Mouse (Mus musculus): ENCODE results near the gene Rtbdn. TPM values are rescaled to one million over a fixed set of nuclear protein-coding genes. Genes with fewer than 3 reads are reported as not detected.

Rtbdn gene
- polyA plus RNA-seq, 1 experiment from 2014 or later: 1.5 TPM

- peak; percentile 73 for ATAC-seq (ENCODE audit: low FRiP score)
- Histone ChIP-seq H3K36me3 (peaks cover 35% of the 10 kb centered on the region), H3K4me1 (peaks cover 41% of the 10 kb centered on the region), H3K9ac (peak within 1 kb of the TSS; percentile 91), H3K27ac (peak within 1 kb of the TSS; percentile 80), H3K9me3 (replicated peaks) (no peaks in the 10 kb centered on the region), H3K4me2 (replicated peaks) (peak within 1 kb of the TSS; percentile 91), H3K27me3 (no peaks in the 10 kb centered on the region), H3K4me3 (peak within 1 kb of the TSS; percentile 78)
- under 1% methylated on average over 56 of the region's 56 CpGs for WGBS
These were observed 22.7 kb downstream of the Rtbdn start, which contains the start of the genes Gm49661, Prdx2 and Rnaseh2a for GRCm38 (mm10) chr8:84969241-84970134. Gene Gm49661 (minus strand): TSS chr8:84969433. Gene Prdx2 (plus strand): TSS chr8:84969587. Gene Rnaseh2a (minus strand): TSS chr8:84969767.

GRCm38 (mm10) chr8:84970135-84970790, 23.5 kb downstream of the Rtbdn start:
- 10% methylated on average over 21 of the region's 21 CpGs for WGBS
- Histone ChIP-seq H3K27me3 (no peaks in the 10 kb centered on the region), H3K4me2 (replicated peaks) (peak overlapping the region; percentile 91), H3K27ac (peak overlapping the region; percentile 80), H3K9ac (peak overlapping the region; percentile 91), H3K9me3 (replicated peaks) (no peaks in the 10 kb centered on the region), H3K4me1 (peaks cover 36% of the 10 kb centered on the region), H3K4me3 (peak overlapping the region; percentile 78), H3K36me3 (peaks cover 35% of the 10 kb centered on the region)
- no peak for ATAC-seq (ENCODE audit: low FRiP score)

GRCm38 (mm10) chr8:84970913-84971312, 24.1 kb downstream of the Rtbdn start:
- Histone ChIP-seq H3K9ac (peak overlapping the region; percentile 91), H3K4me3 (peak overlapping the region; percentile 78), H3K9me3 (replicated peaks) (no peaks in the 10 kb centered on the region), H3K27ac (0 out of 2 replicates have a peak overlapping the region, but pooled peaks have one; percentile 80), H3K4me1 (peaks cover 37% of the 10 kb centered on the region), H3K27me3 (no peaks in the 10 kb centered on the region), H3K36me3 (peaks cover 35% of the 10 kb centered on the region), H3K4me2 (replicated peaks) (peak overlapping the region; percentile 91)
- 73% methylated on average over 5 of the region's 5 CpGs for WGBS
- no peak for ATAC-seq (ENCODE audit: low FRiP score)

GRCm38 (mm10) chr8:84973079-84973478, 26.3 kb downstream of the Rtbdn start:
- H3K4me1 ChIP-seq: peaks cover 47% of the 10 kb centered on the region
- H3K9ac ChIP-seq: no peak overlapping the region
- H3K36me3 ChIP-seq: peaks cover 35% of the 10 kb centered on the region
- ATAC-seq (ENCODE audit: low FRiP score): no peak
- H3K4me3 ChIP-seq: no peak overlapping the region
- 91% methylated on average over 1 of the region's 1 CpGs for WGBS
- H3K4me2 ChIP-seq (replicated peaks): no peak overlapping the region
- no peak overlapping the region for H3K27ac ChIP-seq
- peaks cover 13% of the 10 kb centered on the region for H3K27me3 ChIP-seq
- no peaks in the 10 kb centered on the region for H3K9me3 ChIP-seq (replicated peaks)

GRCm38 (mm10) chr8:84973803-84974542, 27.2 kb downstream of the Rtbdn start:
- ATAC-seq (ENCODE audit: low FRiP score): no peak
- no peak overlapping the region for H3K4me2 ChIP-seq (replicated peaks)
- peaks cover 51% of the 10 kb centered on the region for H3K4me1 ChIP-seq
- no peaks in the 10 kb centered on the region for H3K9me3 ChIP-seq (replicated peaks)
- no peak overlapping the region for H3K9ac ChIP-seq
- peaks cover 22% of the 10 kb centered on the region for H3K27me3 ChIP-seq
- no peak overlapping the region for H3K27ac ChIP-seq
- H3K4me3 ChIP-seq: no peak overlapping the region
- WGBS: 67% methylated on average over 4 of the region's 4 CpGs
- peaks cover 35% of the 10 kb centered on the region for H3K36me3 ChIP-seq

- Histone ChIP-seq H3K9me3 (replicated peaks) (no peaks in the 10 kb centered on the region), H3K27ac (no peak overlapping the region), H3K9ac (no peak overlapping the region), H3K36me3 (peaks cover 35% of the 10 kb centered on the region), H3K4me2 (replicated peaks) (no peak overlapping the region), H3K4me3 (no peak overlapping the region), H3K27me3 (peaks cover 29% of the 10 kb centered on the region), H3K4me1 (peaks cover 58% of the 10 kb centered on the region)
- 85% methylated on average over 8 of the region's 8 CpGs for WGBS
- ATAC-seq (ENCODE audit: low FRiP score): no peak
These were observed 27.9 kb downstream of the Rtbdn start for GRCm38 (mm10) chr8:84974543-84975142.

- peaks cover 63% of the 10 kb centered on the region for H3K4me1 ChIP-seq
- H3K4me3 ChIP-seq: peak overlapping the region; percentile 48; the same call in 1 of the 2 replicates
- no peak overlapping the region for H3K27ac ChIP-seq
- 35% methylated on average over 7 of the region's 7 CpGs for WGBS
- no peak overlapping the region for H3K9ac ChIP-seq
- no peak for ATAC-seq (ENCODE audit: low FRiP score)
- H3K4me2 ChIP-seq (replicated peaks): peak overlapping the region; percentile 95
- H3K9me3 ChIP-seq (replicated peaks): no peaks in the 10 kb centered on the region
- peaks cover 35% of the 10 kb centered on the region for H3K27me3 ChIP-seq
- peaks cover 35% of the 10 kb centered on the region for H3K36me3 ChIP-seq
These were observed 28.6 kb downstream of the Rtbdn start for GRCm38 (mm10) chr8:84975434-84975833.

- H3K36me3 ChIP-seq: peaks cover 31% of the 10 kb centered on the region
- peak; percentile 80 for ATAC-seq (ENCODE audit: low FRiP score)
- H3K9ac ChIP-seq: peak overlapping the region; percentile 50
- H3K27ac ChIP-seq: peak overlapping the region; percentile 26; the same call in 1 of the 2 replicates
- peaks cover 63% of the 10 kb centered on the region for H3K4me1 ChIP-seq
- peak overlapping the region; percentile 48 for H3K4me3 ChIP-seq
- H3K27me3 ChIP-seq: peaks cover 39% of the 10 kb centered on the region
- WGBS: under 1% methylated on average over 56 of the region's 61 CpGs
- H3K4me2 ChIP-seq (replicated peaks): peak overlapping the region; percentile 95
- no peaks in the 10 kb centered on the region for H3K9me3 ChIP-seq (replicated peaks)
These were observed 29.4 kb downstream of the Rtbdn start for GRCm38 (mm10) chr8:84976031-84976762.

- Histone ChIP-seq H3K27me3 (peaks cover 46% of the 10 kb centered on the region), H3K4me2 (replicated peaks) (peak overlapping the region; percentile 95), H3K27ac (peak overlapping the region; percentile 26; the same call in 1 of the 2 replicates), H3K4me3 (peak overlapping the region; percentile 48), H3K9me3 (replicated peaks) (no peaks in the 10 kb centered on the region), H3K4me1 (peaks cover 64% of the 10 kb centered on the region), H3K36me3 (peaks cover 24% of the 10 kb centered on the region), H3K9ac (peak overlapping the region; percentile 63)
- ATAC-seq (ENCODE audit: low FRiP score): no peak
- WGBS: 3% methylated on average over 25 of the region's 25 CpGs
These were observed 30.1 kb downstream of the Rtbdn start for GRCm38 (mm10) chr8:84976763-84977434.

- H3K27ac ChIP-seq: peak overlapping the region; percentile 48
- peaks cover 17% of the 10 kb centered on the region for H3K36me3 ChIP-seq
- H3K9ac ChIP-seq: peak overlapping the region; percentile 63
- peak overlapping the region; percentile 48 for H3K4me3 ChIP-seq
- no peaks in the 10 kb centered on the region for H3K9me3 ChIP-seq (replicated peaks)
- peaks cover 53% of the 10 kb centered on the region for H3K27me3 ChIP-seq
- ATAC-seq (ENCODE audit: low FRiP score): no peak
- peaks cover 64% of the 10 kb centered on the region for H3K4me1 ChIP-seq
- WGBS: 2% methylated on average over 69 of the region's 70 CpGs
- peak overlapping the region; percentile 95 for H3K4me2 ChIP-seq (replicated peaks)
These were observed 30.9 kb downstream of the Rtbdn start for GRCm38 (mm10) chr8:84977435-84978247.

Measured in hindbrain, embryonic 12.5 days (tissue).